ENCODE assay signal across 18 mouse cellular contexts in the genomic region with DNA sequence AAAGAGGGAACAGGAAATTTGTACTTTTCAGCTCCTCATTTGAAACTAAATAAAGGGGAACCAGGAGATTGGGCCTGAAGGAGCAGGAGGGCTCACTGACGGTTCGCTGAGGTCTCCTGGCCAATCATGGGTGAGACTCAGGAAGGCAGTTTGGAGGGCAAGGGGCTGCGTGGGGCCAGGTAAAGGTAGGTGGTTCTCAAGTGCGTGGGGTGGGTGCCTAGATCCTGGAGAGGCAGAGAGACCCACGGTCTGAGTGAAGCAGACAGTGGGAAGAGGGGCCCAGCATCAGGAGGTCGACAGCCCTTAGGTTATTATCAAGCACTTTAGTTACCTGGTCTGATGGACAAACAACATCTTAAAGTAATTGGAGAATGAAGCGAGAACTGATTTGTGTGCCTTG. TPM values are rescaled to one million over a fixed set of nuclear protein-coding genes. Genes with fewer than 3 reads are reported as not detected.
DNase-seq lines count a peak whose midpoint lies in the region; TF ChIP-seq lines count a peak whose summit lies in the region.
"Had no signal": no experiment of that assay in that cellular context is flagged by ENCODE, and none has a peak within 500 bp of the region (broad histone marks: within the 10 kb centered on the region; RNA-seq: fewer than 3 reads in every experiment).

No protein-coding gene starts in this region.

- H3K9ac ChIP-seq in ES-Bruce4 (ENCODE audit: low read depth, poor library complexity, severe bottlenecking) (no peak overlapping the region), ES-E14 (ENCODE audit: insufficient read depth, low read depth, low read length, poor library complexity, severe bottlenecking) (peak overlapping the region; percentile 54; the same call in 1 of the 2 replicates)
- H3K9ac ChIP-seq: embryonic facial prominence, embryonic 12.5 days; forebrain, embryonic 13.5 days; forebrain, embryonic 15.5 days; forebrain, postnatal 0 days had no signal

- H3K4me1 ChIP-seq in ES-Bruce4 (ENCODE audit: control insufficient read depth, insufficient read depth, low read length) = peaks cover 7% of the 10 kb centered on the region
- H3K4me1 ChIP-seq in ES-E14 (ENCODE audit: control insufficient read depth in 2 of 2, insufficient read depth in 2 of 2, low read length in 2 of 2, poor library complexity in 1 of 2) = peaks cover 14 to 42% of the 10 kb centered on the region in 2 experiments
- H3K4me1 ChIP-seq: embryonic facial prominence, embryonic 12.5 days; forebrain, embryonic 15.5 days had no signal

- no peaks in the 10 kb centered on the region for H3K27me3 ChIP-seq in ES-Bruce4 (ENCODE audit: control insufficient read depth, insufficient read depth, low read length, poor library complexity, severe bottlenecking)
- H3K27me3 ChIP-seq: embryonic facial prominence, embryonic 12.5 days; forebrain, embryonic 13.5 days; forebrain, embryonic 15.5 days had no signal

- TF ChIP-seq EP300 in ES-Bruce4 (IDR thresholded peaks at IDR 0.05; ENCODE audit: insufficient read depth, low read depth, low read length) = no peak

- no peak overlapping the region for H3K4me3 ChIP-seq in ES-Bruce4 (ENCODE audit: low read depth, low read length)
- no peak overlapping the region; a peak in 1 of 4 replicates for H3K4me3 ChIP-seq in ES-E14 (ENCODE audit: insufficient read depth in 1 of 2, low read depth in 1 of 2, low read length in 2 of 2, poor library complexity in 1 of 2, severe bottlenecking in 1 of 2)
- H3K4me3 ChIP-seq: embryonic facial prominence, embryonic 10.5 days; embryonic facial prominence, embryonic 12.5 days; forebrain, embryonic 13.5 days; forebrain, embryonic 15.5 days had no signal

- H3K9me3 ChIP-seq in ES-Bruce4 (replicated peaks; ENCODE audit: control insufficient read depth, insufficient read depth, low read length, poor library complexity, severe bottlenecking) (no peaks in the 10 kb centered on the region), ES-E14 (ENCODE audit: control insufficient read depth, insufficient read depth, low read depth, low read length) (no peaks in the 10 kb centered on the region)
- H3K9me3 ChIP-seq: embryonic facial prominence, embryonic 10.5 days; embryonic facial prominence, embryonic 12.5 days; forebrain, embryonic 13.5 days; forebrain, embryonic 15.5 days had no signal

- peak overlapping the region; percentile 96 for H3K27ac ChIP-seq in ES-Bruce4 (ENCODE audit: insufficient read depth, low read length)
- H3K27ac ChIP-seq in ES-E14 (ENCODE audit: insufficient read depth, low read depth, low read length, poor library complexity, severe bottlenecking) = peak overlapping the region; percentile 82
- H3K27ac ChIP-seq: embryonic facial prominence, embryonic 10.5 days; embryonic facial prominence, embryonic 12.5 days; forebrain, embryonic 13.5 days; forebrain, embryonic 15.5 days had no signal

- in situ Hi-C loops in ES-E14 (cut with MboI; ENCODE audit: low sequenced_read_pairs in 2 of 2, unreplicated experiment in 2 of 2) = no loop called here

- peak; percentile 70 for DNase-seq in heart, adult 11 months
- no peak for DNase-seq in heart, adult 8-10 months (ENCODE audit: low spot score)
- DNase-seq in ES-E14 (ENCODE audit: low read depth, low spot score) = no peak
- no peak for DNase-seq in adrenal gland, postnatal 25 days
- DNase-seq: adrenal gland, adult 2 months; adrenal gland, postnatal 10 days; adrenal gland, postnatal 36 days; cerebellum, adult 11-12 months; cerebellum, adult 2 months; cerebellum, adult 9-10 months; cerebellum, postnatal 10 days; cerebellum, postnatal 25 days; forebrain, postnatal 0 days had no signal

- no peaks in the 10 kb centered on the region for H3K36me3 ChIP-seq in ES-Bruce4 (ENCODE audit: control insufficient read depth, insufficient read depth, low read length, poor library complexity, severe bottlenecking)
- no peaks in the 10 kb centered on the region for H3K36me3 ChIP-seq in ES-E14 (ENCODE audit: control insufficient read depth, insufficient read depth, low read length, poor library complexity, severe bottlenecking)
- H3K36me3 ChIP-seq: forebrain, embryonic 15.5 days had no signal

- TF ChIP-seq POLR2A in ES-Bruce4 (IDR thresholded peaks at IDR 0.05; ENCODE audit: insufficient read depth, low read length) = no peak

- TF ChIP-seq CTCF in ES-Bruce4 (IDR thresholded peaks at IDR 0.05; ENCODE audit: low read depth, low read length) = no peak

TF ChIP-seq in ES-E14, 5 proteins besides CTCF, POLR2A, EP300 and RAD21:
- no peak for TF ChIP-seq HCFC1 (IDR thresholded peaks at IDR 0.05; ENCODE audit: borderline replicate concordance, insufficient read depth, low read length)
- TF ChIP-seq ZC3H11A (IDR thresholded peaks at IDR 0.05; ENCODE audit: borderline replicate concordance, low read depth, low read length) = no peak
- TF ChIP-seq MAFK (IDR thresholded peaks at IDR 0.05; ENCODE audit: insufficient read depth, low read depth, low read length) = no peak
- TF ChIP-seq ZNF384 (IDR thresholded peaks at IDR 0.05; ENCODE audit: low read depth, low read length) = no peak
- TF ChIP-seq CHD2 (IDR thresholded peaks at IDR 0.05; ENCODE audit: low read depth, low read length) = no peak
TF ChIP-seq in ES-E14: peak in this region for 0.

RNA-seq across cellular contexts. Expression of a gene that starts 13.7 kb away (rescaled TPM):
- total RNA-seq in heart, adult 8-10 months (2022) = 1 to 10 TPM; 5.4 to 6.9 (median 5.7) TPM
- 11.0 and 13.1 TPM in 2 replicates for polyA plus RNA-seq in ES-Bruce4 (2011; ENCODE audit: insufficient read depth, insufficient read length, low read depth, missing spikeins)
- 11.9 and 14.7 TPM in 2 replicates for total RNA-seq in ES-E14 (2012; rRNA removed)
- 11.0 and 11.5 TPM in 2 replicates for total RNA-seq in adrenal gland, postnatal 25 days (2021)

RNA-seq across cellular contexts. Expression of a gene that starts 57.9 kb away (rescaled TPM):
- total RNA-seq in heart, adult 8-10 months (2022) = 10 to 100 TPM; 62.1 to 76.7 (median 69.4) TPM
- polyA plus RNA-seq in ES-Bruce4 (2011; ENCODE audit: insufficient read depth, insufficient read length, low read depth, missing spikeins) = 72.8 and 77.1 TPM in 2 replicates
- 31.8 and 35.1 TPM in 2 replicates for total RNA-seq in ES-E14 (2012; rRNA removed)
- 48.4 and 53.7 TPM in 2 replicates for total RNA-seq in adrenal gland, postnatal 25 days (2021)

RNA-seq across cellular contexts. Expression of a gene that starts 58.0 kb away (rescaled TPM):
- 10 to 100 TPM in 1 of 4 experiments, 1 to 10 TPM in 3; 7.8 to 11.7 (median 9.1) TPM for total RNA-seq in heart, adult 8-10 months (2022)
- polyA plus RNA-seq in ES-Bruce4 (2011; ENCODE audit: insufficient read depth, insufficient read length, low read depth, missing spikeins) = 80.4 and 84.0 TPM in 2 replicates
- total RNA-seq in ES-E14 (2012; rRNA removed) = 17.6 and 19.0 TPM in 2 replicates
- total RNA-seq in adrenal gland, postnatal 25 days (2021) = 20.6 and 21.1 TPM in 2 replicates
